Mouse (Mus musculus) adrenal gland, adult 18-20 months (tissue): ENCODE data around the gene Slc4a4. TPM values are rescaled to one million over a fixed set of nuclear protein-coding genes. Genes with fewer than 3 reads are reported as not detected.
A peak's percentile ranks its signal among the peaks of the same experiment; 100 is the strongest.
"Not testable (repeated sequence)": the region's sequence is repeated elsewhere in the genome, so short reads cannot be mapped to it uniquely, and the experiment has no call there.

Experiments
- DNase-seq, 2 experiments: peaks; one replicate each; pipeline ENCODE4 v3.0.0; 2021 to 2022; ENCODE audit warnings: low spot score in 2 of 2
- total RNA-seq, 2 experiments: library from RNA; stranded (reverse); gene quantifications; 1 replicate in 1 of 2; 2 replicates in 1 of 2; pipeline ENCODE4 v1.2.3; 2021

Slc4a4 gene
- total RNA-seq, 2 experiments from 2014 or later = 37.4 to 38.7 TPM

DNA sequence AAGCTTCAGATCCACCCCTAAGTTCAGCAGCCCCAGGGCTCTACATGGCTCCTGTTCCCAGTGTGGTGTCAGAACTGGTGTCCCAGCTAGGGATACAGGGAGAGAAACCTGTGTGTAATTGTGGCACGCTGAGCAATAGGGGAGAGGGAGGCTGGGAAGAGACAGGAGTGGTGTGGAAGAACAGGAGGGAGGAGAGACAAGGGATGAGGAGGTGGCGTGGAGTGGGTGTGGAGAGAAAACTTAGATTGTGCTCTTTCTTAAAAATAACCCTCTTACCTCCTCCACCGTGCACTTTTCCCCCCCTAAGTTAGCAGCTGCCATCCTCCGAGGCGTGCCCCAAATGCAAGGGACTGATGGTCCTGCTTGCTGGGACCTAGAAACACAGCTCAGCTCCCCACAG, 72.3 kb downstream of the Slc4a4 start:
- DNase-seq = no peak

DNA sequence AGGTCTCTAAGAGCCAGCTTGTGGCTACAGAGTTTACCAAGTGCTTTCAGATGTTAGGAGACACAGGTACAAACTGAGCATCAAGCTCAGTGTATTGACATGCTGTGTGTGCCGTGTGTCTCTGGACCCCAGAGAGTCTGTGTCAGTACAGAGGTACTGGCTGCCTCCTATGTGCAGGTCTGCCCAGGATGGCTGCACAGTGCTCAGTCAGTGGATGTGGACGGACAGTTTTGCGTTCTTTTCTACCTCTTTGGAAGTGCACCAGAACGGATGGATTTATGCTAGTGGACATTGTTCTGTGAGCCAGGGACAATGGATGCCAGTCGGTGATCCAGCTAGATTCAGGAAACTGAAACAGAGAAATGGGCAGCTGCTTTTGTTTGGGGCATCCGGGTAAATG, 72.8 kb downstream of the Slc4a4 start:
- no peak for DNase-seq

DNA sequence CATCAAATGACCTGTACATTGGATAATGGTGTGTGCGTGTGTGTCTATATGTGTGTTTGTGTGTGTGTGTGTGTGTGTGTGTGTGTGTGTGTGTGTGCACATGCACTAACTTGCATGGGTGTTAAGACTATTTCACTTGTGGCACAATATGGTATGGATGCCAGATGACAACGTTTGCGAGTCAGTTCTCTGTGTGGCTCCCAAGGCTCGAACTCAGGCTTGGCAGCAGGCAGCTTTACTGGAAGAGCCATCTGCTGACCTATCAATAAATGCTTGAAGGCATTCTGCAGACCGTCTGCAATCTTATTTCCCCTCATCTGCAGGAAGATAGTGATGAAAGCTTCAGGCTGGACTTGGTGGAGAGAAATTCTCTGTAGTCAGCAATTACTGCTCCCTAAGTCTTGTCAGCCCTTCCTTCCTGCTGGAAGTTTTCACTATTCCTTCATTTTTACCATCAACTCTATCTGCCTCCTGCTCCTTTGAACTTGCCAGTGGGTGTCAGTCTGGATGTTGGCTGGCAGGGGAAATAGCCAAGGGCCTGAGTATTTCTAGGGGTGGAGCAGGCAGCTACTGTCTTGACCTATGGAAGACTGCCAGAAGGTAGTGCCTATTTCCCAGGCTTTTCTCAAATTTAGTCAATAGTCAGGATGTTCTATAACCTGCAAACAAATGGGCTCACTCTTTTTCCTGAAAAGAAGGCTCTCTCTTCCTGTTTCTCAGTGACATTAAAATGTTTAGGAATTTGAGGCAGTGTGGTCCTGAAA, 73.9 kb downstream of the Slc4a4 start:
- DNase-seq = no peak

GRCm38 (mm10) chr5:88961351-88961761, 74.7 kb downstream of the Slc4a4 start:
- no peak for DNase-seq

- DNase-seq = no peak
Observed at GRCm38 (mm10) chr5:88964685-88965290, 78.2 kb downstream of the Slc4a4 start.

- no peak for DNase-seq
Observed at GRCm38 (mm10) chr5:88966507-88966906, 79.9 kb downstream of the Slc4a4 start.

GRCm38 (mm10) chr5:88968923-88969639, 82.5 kb downstream of the Slc4a4 start:
- DNase-seq = peak in 1 of 2 experiments; percentile 2

- DNase-seq = no peak
Observed at GRCm38 (mm10) chr5:88971554-88971953, 84.9 kb downstream of the Slc4a4 start.

GRCm38 (mm10) chr5:88972277-88972676, 85.7 kb downstream of the Slc4a4 start:
- no peak for DNase-seq

GRCm38 (mm10) chr5:88973130-88973529, 86.5 kb downstream of the Slc4a4 start:
- no peak for DNase-seq

- no peak for DNase-seq
Observed at GRCm38 (mm10) chr5:88975694-88976093, 89.1 kb downstream of the Slc4a4 start.

DNA sequence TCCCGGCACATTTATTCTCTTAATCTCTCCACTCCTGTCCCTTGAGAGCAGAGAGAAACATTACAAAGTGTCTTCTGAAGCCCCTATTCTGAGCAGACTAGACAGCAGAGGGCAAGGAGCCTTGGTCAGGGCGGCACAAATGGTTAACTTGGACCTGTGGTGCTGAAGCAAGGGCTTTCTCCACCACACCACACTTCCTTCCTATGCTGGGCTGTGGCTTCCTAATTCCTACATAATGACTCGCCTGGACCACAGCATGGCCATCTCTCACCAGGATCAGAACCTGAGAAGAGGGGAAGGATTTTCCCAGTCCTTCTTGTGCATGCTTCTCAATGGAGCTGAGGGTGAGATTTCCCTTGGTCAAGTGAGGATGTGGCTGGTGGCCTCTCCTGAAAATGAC, 89.8 kb downstream of the Slc4a4 start:
- DNase-seq = no peak

GRCm38 (mm10) chr5:88980740-88981139, 94.1 kb downstream of the Slc4a4 start:
- no peak for DNase-seq

- no peak for DNase-seq
Observed at GRCm38 (mm10) chr5:88981243-88982014, 94.8 kb downstream of the Slc4a4 start.

- DNase-seq = no peak
Observed at GRCm38 (mm10) chr5:88982040-88982736, 95.6 kb downstream of the Slc4a4 start.

- DNase-seq = no peak
Observed at GRCm38 (mm10) chr5:88983170-88983569, 96.6 kb downstream of the Slc4a4 start.

DNA sequence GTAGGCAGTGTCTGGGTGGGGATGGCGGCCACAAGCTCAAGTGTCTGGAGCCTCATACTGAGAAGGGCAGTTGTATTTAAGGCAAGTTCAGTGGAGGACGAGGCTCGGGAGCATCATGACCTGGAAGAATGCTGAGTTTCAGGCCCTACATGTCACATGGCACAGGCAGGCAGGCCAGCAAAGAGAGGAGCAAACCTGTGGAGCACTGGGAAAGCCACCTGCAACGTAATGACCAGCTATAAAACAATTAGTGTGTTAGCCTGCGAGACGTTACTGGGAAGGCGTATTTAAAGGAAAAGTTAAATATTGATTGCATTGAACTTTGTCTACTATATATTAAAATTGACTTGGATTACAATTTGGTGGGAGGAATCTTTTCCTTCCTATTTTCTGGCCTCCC, 97.0 kb downstream of the Slc4a4 start:
- DNase-seq = no peak

GRCm38 (mm10) chr5:88989018-88989417, 102.4 kb downstream of the Slc4a4 start:
- no peak for DNase-seq

DNA sequence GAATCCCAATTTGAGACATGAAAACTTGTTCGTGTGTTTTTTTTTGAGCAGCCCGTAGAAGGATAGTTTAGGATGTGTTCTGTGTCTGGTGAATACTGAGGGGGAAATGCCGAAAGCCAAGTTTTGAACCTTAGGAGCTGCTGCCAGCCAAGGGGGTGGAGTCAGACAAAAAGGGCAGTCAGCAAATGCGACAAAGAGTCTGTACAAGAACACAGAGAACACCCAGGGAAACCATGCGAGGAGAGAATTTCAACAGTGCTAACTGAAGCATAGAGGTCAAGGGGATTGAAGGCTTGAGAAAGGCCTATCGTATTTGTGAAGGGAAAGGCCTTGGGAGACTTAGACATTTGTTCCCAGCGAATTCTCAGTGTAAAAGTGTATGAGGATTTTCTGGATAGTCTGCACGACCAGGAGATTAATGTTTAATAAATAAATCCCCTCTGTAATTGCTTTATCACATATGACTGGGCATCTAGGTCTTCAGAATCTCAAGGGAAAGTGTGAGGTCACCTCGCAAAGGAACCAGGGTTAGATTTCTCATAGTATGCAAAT, 103.7 kb downstream of the Slc4a4 start:
- no peak for DNase-seq

GRCm38 (mm10) chr5:88991309-88991708, 104.7 kb downstream of the Slc4a4 start:
- not testable (repeated sequence) for DNase-seq
